Mouse (Mus musculus) olfactory bulb, adult 2 months (tissue): ENCODE results near the gene Dync1i1. TPM values are rescaled to one million over a fixed set of nuclear protein-coding genes. Genes with fewer than 3 reads are reported as not detected.

Experiments
- H3K27ac ChIP-seq: fragments of 200-500 bp; 2 replicates; pipeline ENCODE4 v1.5.1; 2012; ENCODE audit warnings: low read depth, low read length; ENCODE audit not compliant: insufficient read depth
- H3K4me1 ChIP-seq: fragments of 200-500 bp; 2 replicates; pipeline ENCODE4 v1.6.1; 2012; ENCODE audit warnings: low read length; ENCODE audit not compliant: control insufficient read depth, insufficient read depth
- H3K4me3 ChIP-seq: fragments of 200-500 bp; 2 replicates; pipeline ENCODE4 v1.5.1; 2012; ENCODE audit warnings: mild to moderate bottlenecking, low read depth, low read length, moderate library complexity; ENCODE audit not compliant: insufficient read depth
- CTCF ChIP-seq: fragments of 200-500 bp; IDR thresholded peaks from 2 replicates; pipeline ENCODE4 v1.5.1; 2012; ENCODE audit warnings: low read depth, mild to moderate bottlenecking, low read length, moderate library complexity; ENCODE audit not compliant: insufficient read depth
- POLR2A ChIP-seq: fragments of 200-500 bp; IDR thresholded peaks from 2 replicates; pipeline ENCODE4 v1.6.1; 2012; ENCODE audit warnings: mild to moderate bottlenecking, low read depth, low read length, moderate library complexity; ENCODE audit not compliant: insufficient read depth
- WGBS: fragments of 180-500 bp; shearing (Covaris S2); methylation state at CpG from one replicate; pipeline ENCODE4 v1.1.7; 2018; 5-methylcytosine and 5-hydroxymethylcytosine counted together
- polyA plus RNA-seq: library from polyadenylated mRNA; stranded (reverse); fragments of >200 nt; gene quantifications from 2 replicates; pipeline ENCODE4 v1.2.4, GENCODE M21; 2012; ENCODE audit warnings: low replicate concordance; ENCODE audit not compliant: missing spikeins, insufficient read depth, insufficient read length

Dync1i1 gene
- polyA plus RNA-seq, 1 experiment: 116 TPM

DNA sequence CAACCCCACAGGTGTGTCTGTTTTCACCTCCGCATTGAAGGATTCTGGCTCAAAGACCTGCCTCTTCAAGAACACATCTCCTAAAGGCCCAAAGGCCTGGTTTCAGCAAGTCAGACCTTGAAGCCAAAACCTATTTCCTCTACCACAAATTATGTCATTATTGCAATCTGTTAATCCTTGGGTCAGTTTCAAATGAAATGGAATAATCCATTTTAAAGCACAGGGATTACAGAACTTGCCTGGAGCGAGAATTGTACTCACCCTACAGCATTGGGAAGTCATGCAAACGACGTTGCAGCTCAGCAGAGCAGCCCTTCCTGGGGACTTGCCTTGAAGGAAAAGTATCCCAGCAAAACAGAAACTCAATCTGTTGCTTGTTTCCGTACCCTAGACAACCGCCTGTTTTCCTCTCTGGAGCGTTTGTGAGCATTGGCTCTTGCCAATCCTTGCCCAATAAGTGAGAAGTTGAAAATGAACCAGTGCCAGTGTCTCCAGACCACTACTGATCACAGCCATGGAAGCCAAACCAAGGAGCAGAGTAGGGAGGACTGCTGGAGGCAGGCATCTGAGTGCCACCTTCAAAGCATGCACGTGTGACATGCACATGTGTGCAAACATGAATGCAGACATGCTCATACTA lies 241.5 kb downstream of the Dync1i1 start:
- 65% methylated on average over 8 of the region's 8 CpGs for WGBS
- H3K4me1 ChIP-seq: peaks cover 4% of the 10 kb centered on the region; the same call in 1 of the 2 replicates
- no peak overlapping the region for H3K4me3 ChIP-seq
- TF ChIP-seq POLR2A: no peak
- TF ChIP-seq CTCF: no peak
- no peak overlapping the region for H3K27ac ChIP-seq

DNA sequence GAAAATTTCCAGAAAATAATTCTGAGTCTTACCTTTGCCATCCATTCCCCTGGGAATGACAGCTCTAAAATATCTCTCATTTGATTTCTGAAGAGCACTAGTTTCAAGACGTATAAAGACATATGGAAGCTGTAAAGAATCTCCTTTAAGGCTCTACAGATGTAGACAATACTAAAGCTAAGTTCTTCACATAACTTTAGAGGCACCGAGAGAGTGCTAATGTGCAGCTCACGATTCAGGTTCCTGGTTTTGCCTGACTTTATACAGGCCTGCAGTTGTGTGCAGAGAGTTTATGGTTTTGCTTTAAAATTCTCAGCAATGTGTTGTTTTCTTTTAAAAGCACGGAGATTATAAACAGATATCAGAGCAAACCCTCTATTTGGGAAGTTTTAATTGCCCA lies 242.1 kb downstream of the Dync1i1 start:
- H3K4me1 ChIP-seq: peaks cover 4% of the 10 kb centered on the region; the same call in 1 of the 2 replicates
- no peak for TF ChIP-seq CTCF
- no peak for TF ChIP-seq POLR2A

DNA sequence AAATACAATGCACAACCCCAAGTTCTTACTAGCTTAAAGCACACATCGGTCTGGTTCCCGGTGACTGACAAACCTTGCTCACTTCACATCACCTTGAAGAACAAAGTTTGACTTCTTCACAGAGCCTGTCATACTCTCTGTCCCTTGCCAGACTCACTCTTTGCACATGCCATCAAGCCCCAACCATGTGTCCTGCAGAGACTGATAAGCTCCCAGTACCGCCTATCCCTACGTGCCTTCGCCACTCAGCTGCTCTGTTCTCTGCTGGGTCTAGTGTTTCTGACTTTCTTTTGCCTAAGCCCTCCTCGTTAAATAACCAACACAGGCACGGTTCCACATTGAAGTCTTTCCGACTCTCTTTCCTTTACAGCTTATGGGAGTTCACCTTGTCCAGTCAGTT lies 244.2 kb downstream of the Dync1i1 start:
- WGBS: 90% methylated on average over 8 of the region's 8 CpGs
- Histone ChIP-seq H3K4me1 (peaks cover 4% of the 10 kb centered on the region; the same call in 1 of the 2 replicates), H3K27ac (no peak overlapping the region), H3K4me3 (no peak overlapping the region)
- TF ChIP-seq POLR2A (no peak), CTCF (no peak)

More for the DNA sequence above, 242.1 kb downstream of the Dync1i1 start:
- 59% methylated on average over 4 of the region's 4 CpGs for WGBS
- no peak overlapping the region for H3K4me3 ChIP-seq
- no peak overlapping the region for H3K27ac ChIP-seq

DNA sequence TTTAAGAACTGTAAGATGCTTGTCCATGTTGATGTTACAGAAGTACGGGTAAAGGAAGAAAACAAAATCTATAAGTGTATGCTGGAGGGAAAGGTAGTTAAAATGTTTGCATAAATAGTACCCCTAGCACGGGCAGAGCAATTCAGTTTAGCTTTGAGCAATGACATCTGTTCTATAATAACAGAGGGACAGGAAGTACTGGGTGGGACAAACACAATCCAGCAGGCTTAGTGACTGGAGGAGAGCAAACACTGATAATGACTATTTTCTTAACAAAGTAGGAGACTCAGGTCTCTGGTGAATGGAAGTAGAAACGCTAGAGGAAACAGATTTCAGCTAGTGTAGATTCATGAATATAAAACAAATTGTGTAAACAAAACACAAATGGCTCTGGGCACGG lies 250.8 kb downstream of the Dync1i1 start:
- Histone ChIP-seq H3K4me1 (peaks cover 2% of the 10 kb centered on the region; the same call in 1 of the 2 replicates), H3K4me3 (no peak overlapping the region), H3K27ac (no peak overlapping the region)
- WGBS: 37% methylated on average over 4 of the region's 4 CpGs
- no peak for TF ChIP-seq POLR2A
- no peak for TF ChIP-seq CTCF

DNA sequence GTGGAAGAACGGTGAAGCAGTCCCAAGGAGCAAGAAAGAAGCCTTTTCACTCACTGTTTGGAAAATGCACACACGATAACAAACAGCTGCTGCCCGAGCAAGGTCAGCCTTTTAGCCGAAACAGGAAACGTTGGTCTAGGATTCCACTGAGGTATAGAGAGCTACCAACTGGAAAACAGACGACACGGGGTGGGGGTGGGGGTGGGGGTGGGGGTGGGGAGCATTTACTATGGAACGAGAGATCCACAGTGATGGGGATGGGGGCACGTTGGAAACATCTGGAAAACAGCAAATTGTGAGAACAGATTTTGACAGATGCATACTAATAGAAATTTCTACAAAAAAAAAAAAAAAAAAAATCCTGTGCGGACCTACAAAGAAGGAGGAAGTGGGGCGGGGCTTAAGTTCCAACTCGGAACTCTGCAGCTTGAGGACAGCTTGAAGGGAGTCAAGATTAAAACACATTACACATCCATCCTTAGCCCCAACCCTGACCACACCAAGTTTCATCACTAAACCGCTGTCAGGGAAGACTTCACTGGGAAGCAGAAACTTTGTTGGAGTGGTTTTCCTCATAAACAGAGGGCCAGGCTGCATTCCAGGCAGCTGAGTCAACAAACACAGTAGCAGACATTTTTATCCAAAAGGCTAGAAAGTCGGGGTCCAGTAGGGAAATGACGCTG lies 251.9 kb downstream of the Dync1i1 start:
- WGBS: 77% methylated on average over 15 of the region's 15 CpGs
- TF ChIP-seq CTCF (no peak), POLR2A (no peak)

DNA sequence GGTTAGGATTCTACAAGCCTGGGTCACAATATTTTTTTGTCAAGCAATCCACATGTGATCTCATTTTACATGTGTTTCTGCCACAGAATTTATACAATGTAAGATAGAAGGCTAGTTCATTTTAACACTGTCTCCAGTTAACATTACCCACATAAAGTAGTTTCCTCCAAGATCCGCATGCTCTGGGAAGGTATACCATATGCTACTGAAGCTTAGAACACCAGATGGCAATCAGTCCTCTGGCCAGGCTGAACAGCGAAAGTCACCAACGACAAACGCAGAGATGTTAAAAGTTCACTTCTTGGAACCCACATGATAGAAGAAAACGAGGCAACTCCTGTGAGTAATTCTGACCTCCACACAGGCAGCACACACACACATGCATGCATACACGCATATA lies 265.8 kb downstream of the Dync1i1 start:
- peaks cover 15% of the 10 kb centered on the region for H3K4me1 ChIP-seq
- no peak overlapping the region for H3K4me3 ChIP-seq
- TF ChIP-seq CTCF (no peak), POLR2A (no peak)
- WGBS: 38% methylated on average over 6 of the region's 6 CpGs
- H3K27ac ChIP-seq: peak overlapping the region; percentile 77

More for the DNA sequence above, 251.9 kb downstream of the Dync1i1 start:
- Histone ChIP-seq H3K4me1 (peaks cover 2% of the 10 kb centered on the region; the same call in 1 of the 2 replicates), H3K4me3 (no peak overlapping the region), H3K27ac (no peak overlapping the region)

DNA sequence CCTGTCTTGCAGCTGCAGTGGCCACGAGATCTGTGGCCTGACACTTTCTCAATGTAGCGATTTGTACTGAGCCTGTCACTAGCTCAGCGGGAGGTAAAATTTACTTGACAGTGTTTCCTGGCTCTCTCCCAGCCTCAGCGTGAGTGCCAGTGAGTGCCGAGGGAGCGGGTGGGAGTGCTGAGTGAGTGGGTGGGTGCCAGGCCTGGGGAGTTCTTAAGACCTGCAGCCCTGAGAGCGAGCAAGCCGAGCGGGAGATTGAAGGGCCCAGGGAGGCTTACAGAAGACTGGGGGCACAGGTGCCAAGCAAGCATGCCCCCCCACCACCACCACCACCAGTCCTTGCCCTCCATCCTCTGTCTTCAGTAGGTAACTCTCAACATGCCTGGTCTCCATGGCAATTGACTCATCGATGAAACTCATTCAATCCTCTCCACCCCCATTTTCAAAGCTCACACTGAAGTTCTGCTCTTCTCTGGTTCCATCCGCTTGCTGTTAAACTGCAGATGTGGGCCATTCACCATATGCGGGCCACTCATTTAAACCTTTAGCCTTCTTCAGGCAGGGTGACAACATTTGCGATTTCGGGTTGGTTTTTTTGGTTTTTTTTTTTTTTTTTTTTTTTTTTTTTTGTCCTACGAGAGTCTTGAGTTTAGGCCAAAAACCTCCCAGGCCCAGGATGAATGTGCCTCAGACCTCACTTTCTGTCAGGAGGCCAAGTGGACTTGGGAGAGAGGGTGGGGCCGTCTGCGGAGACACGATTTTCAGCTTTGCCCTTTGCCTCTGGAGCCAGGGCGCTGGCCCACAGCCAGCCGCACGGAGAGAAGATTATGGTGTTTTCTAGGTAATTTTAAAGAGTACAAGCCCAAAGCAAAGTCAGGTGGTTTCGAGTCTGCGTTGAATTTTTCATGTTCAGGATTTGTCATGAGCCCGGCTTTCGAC lies 266.6 kb downstream of the Dync1i1 start:
- peaks cover 15% of the 10 kb centered on the region for H3K4me1 ChIP-seq
- WGBS: 12% methylated on average over 25 of the region's 25 CpGs
- H3K27ac ChIP-seq: peak overlapping the region; percentile 77
- H3K4me3 ChIP-seq: no peak overlapping the region
- no peak for TF ChIP-seq CTCF
- TF ChIP-seq POLR2A: no peak

DNA sequence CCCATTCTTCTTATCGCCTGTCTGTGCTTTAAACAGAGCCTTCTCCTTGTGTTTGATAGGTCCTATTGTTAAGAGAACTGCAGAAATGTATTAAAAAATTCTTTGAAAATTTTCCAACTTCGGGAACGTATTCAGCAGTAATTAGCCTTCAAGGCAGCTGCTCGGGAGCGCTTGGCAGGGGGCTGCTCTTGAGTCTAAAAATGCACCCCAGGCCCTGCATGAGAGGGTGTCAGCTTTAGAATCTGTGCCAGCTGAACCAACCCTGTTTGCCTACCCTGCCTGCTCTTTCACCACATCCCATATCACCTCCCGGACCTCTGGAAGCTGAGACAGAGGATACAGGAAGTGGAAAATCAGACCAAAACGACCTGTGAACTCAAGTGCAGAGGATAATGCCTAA lies 267.6 kb downstream of the Dync1i1 start:
- Histone ChIP-seq H3K4me3 (no peak overlapping the region), H3K27ac (peak overlapping the region; percentile 53; the same call in 1 of the 2 replicates), H3K4me1 (peaks cover 15% of the 10 kb centered on the region)
- no peak for TF ChIP-seq CTCF
- no peak for TF ChIP-seq POLR2A
- 15% methylated on average over 7 of the region's 7 CpGs for WGBS

DNA sequence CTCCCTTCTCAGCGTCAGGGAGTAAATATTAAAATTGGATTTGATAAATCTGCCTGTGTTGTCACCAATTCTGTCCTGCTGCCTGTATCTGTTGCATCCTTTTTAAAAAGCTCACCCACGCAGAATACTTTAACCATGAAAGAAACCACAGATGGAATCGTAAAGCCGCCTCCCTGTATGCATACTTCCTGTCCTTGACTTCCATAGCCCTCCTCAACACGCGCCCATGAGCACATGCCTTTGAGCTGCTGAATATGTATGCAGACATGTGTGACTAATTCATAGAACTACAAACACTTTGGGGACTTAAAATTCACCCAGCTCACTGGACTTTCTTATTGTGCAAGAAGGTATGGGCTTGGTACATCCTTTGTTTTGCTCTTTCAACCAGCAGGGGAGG lies 272.1 kb downstream of the Dync1i1 start:
- peaks cover 6% of the 10 kb centered on the region for H3K4me1 ChIP-seq
- H3K27ac ChIP-seq: no peak overlapping the region
- no peak overlapping the region for H3K4me3 ChIP-seq
- TF ChIP-seq CTCF: no peak
- TF ChIP-seq POLR2A: no peak
- 44% methylated on average over 6 of the region's 6 CpGs for WGBS
